Mouse (Mus musculus): ENCODE results near the gene Alg11. TPM values are rescaled to one million over a fixed set of nuclear protein-coding genes. Genes with fewer than 3 reads are reported as not detected.

Alg11 gene
- polyA plus RNA-seq, 1 experiment, result 9.3 TPM

- TF ChIP-seq CTCF (IDR thresholded peaks at IDR 0.05; ENCODE audit: low read depth, low read length), result no peak
- TF ChIP-seq POLR2A (IDR thresholded peaks at IDR 0.05; ENCODE audit: borderline replicate concordance, low read depth, low read length), result no peak
- H3K4me3 ChIP-seq (ENCODE audit: insufficient read depth, low read length), result no peak overlapping the region
- no peaks in the 10 kb centered on the region for H3K4me1 ChIP-seq (ENCODE audit: control insufficient read depth, insufficient read depth, low read length)
- H3K27ac ChIP-seq (ENCODE audit: insufficient read depth, low read depth, low read length), result no peak overlapping the region
Observed at GRCm38 (mm10) chr8:22039468-22040152, 20.9 kb upstream of the Alg11 start.

- TF ChIP-seq CTCF (IDR thresholded peaks at IDR 0.05; ENCODE audit: low read depth, low read length) (no peak), POLR2A (IDR thresholded peaks at IDR 0.05; ENCODE audit: borderline replicate concordance, low read depth, low read length) (no peak)
- Histone ChIP-seq H3K27ac (ENCODE audit: insufficient read depth, low read depth, low read length) (no peak overlapping the region), H3K4me3 (ENCODE audit: insufficient read depth, low read length) (no peak overlapping the region), H3K4me1 (ENCODE audit: control insufficient read depth, insufficient read depth, low read length) (no peaks in the 10 kb centered on the region)
Observed at GRCm38 (mm10) chr8:22040153-22040509, 20.4 kb upstream of the Alg11 start.

GRCm38 (mm10) chr8:22042515-22042914 lies 18.0 kb upstream of the Alg11 start:
- no peak overlapping the region for H3K27ac ChIP-seq (ENCODE audit: insufficient read depth, low read depth, low read length)
- H3K4me1 ChIP-seq (ENCODE audit: control insufficient read depth, insufficient read depth, low read length), result no peaks in the 10 kb centered on the region
- TF ChIP-seq CTCF (IDR thresholded peaks at IDR 0.05; ENCODE audit: low read depth, low read length) (no peak), POLR2A (IDR thresholded peaks at IDR 0.05; ENCODE audit: borderline replicate concordance, low read depth, low read length) (no peak)
- no peak overlapping the region for H3K4me3 ChIP-seq (ENCODE audit: insufficient read depth, low read length)

GRCm38 (mm10) chr8:22043706-22044105 lies 16.8 kb upstream of the Alg11 start:
- H3K4me3 ChIP-seq (ENCODE audit: insufficient read depth, low read length), result no peak overlapping the region
- TF ChIP-seq CTCF (IDR thresholded peaks at IDR 0.05; ENCODE audit: low read depth, low read length) (no peak), POLR2A (IDR thresholded peaks at IDR 0.05; ENCODE audit: borderline replicate concordance, low read depth, low read length) (no peak)

DNA sequence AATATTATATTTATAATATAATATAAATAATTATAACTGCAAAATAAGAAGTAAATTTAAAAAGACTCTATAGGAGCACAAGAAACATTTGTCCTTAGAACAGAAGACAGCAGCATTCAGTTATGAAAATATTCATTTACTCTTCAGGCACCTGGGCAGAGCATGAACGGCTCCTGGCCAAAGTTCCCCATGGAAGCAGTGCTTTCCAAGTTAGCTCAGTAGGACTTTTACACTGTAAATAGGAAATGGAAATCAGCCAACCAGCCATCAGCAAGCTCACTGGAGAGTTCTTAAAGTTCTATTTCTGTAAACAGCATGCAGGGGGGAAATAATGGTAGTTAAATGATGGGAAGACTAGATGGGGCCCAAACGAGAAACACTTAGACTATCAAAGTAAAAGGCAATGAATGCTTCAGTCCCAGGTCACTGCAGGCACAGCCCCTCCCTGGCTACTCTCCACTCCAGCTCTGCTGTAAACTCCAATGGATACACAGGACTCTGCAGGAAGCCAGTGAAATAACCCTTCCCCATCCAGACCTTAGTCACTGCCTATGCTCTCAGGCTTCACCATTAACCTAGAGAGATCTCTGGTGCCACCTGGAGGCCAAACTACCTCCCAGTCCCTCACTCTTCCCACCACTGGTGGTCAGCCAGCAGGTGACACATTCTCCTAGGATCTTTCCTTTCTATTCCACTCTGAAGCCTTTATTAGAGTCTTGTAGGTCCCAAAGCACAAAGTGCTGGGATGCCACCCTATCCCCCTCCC lies 12.6 kb upstream of the Alg11 start:
- TF ChIP-seq CTCF (IDR thresholded peaks at IDR 0.05; ENCODE audit: low read depth, low read length) (peak; percentile 29), POLR2A (IDR thresholded peaks at IDR 0.05; ENCODE audit: borderline replicate concordance, low read depth, low read length) (no peak)
- H3K4me3 ChIP-seq (ENCODE audit: insufficient read depth, low read length), result no peak overlapping the region
- H3K27ac ChIP-seq (ENCODE audit: insufficient read depth, low read depth, low read length), result no peak overlapping the region
- H3K4me1 ChIP-seq (ENCODE audit: control insufficient read depth, insufficient read depth, low read length), result no peaks in the 10 kb centered on the region

More at GRCm38 (mm10) chr8:22043706-22044105, 16.8 kb upstream of the Alg11 start:
- Histone ChIP-seq H3K27ac (ENCODE audit: insufficient read depth, low read depth, low read length) (no peak overlapping the region), H3K4me1 (ENCODE audit: control insufficient read depth, insufficient read depth, low read length) (no peaks in the 10 kb centered on the region)

DNA sequence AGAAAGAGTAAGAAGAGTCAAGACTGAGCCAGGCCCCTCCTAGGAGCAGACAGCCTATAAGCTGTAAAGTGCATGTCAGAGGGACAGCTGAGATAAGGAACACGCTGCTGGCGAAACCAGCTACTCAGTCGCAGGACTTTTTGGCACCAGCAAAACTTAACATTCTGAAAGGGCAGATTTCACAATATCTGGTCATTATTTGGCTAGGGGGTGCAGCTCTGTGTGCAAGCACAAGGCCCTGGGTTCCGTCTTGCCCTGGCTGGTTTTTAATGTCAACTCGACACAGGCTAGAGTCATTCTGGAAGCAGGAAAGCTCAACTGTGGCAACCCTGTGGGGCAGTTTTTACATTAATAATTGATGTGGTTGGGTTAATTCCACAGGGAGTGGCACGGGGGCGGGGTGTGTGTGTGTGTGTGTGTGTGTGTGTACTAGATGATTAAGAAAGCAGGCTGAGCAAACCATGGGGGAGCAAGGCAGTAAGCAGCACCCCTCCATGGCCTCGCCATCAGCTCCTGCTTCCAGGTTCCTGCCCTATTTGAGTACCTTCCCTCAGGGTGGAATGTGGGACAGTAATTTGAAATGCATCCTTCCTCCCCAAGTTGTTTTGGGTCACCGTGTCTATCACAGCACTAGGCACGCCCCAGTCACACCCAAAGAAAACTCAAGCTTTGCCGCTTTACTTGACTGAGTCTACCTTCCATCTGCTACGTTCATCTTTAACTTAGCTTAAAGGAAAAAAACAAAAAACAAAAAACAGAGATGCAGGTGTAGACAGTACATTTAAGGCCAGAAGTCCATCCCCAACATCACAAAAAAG lies 5.6 kb upstream of the Alg11 start:
- no peak overlapping the region for H3K27ac ChIP-seq (ENCODE audit: insufficient read depth, low read depth, low read length)

GRCm38 (mm10) chr8:22055492-22055877 lies 5.0 kb upstream of the Alg11 start:
- no peak for TF ChIP-seq POLR2A (IDR thresholded peaks at IDR 0.05; ENCODE audit: borderline replicate concordance, low read depth, low read length)
- TF ChIP-seq CTCF (IDR thresholded peaks at IDR 0.05; ENCODE audit: low read depth, low read length), result no peak
- Histone ChIP-seq H3K27ac (ENCODE audit: insufficient read depth, low read depth, low read length) (no peak overlapping the region), H3K4me3 (ENCODE audit: insufficient read depth, low read length) (no peak overlapping the region), H3K4me1 (ENCODE audit: control insufficient read depth, insufficient read depth, low read length) (no peaks in the 10 kb centered on the region)

More for the DNA sequence above, 5.6 kb upstream of the Alg11 start:
- TF ChIP-seq CTCF (IDR thresholded peaks at IDR 0.05; ENCODE audit: low read depth, low read length) (no peak), POLR2A (IDR thresholded peaks at IDR 0.05; ENCODE audit: borderline replicate concordance, low read depth, low read length) (no peak)
- no peaks in the 10 kb centered on the region for H3K4me1 ChIP-seq (ENCODE audit: control insufficient read depth, insufficient read depth, low read length)
- H3K4me3 ChIP-seq (ENCODE audit: insufficient read depth, low read length), result no peak overlapping the region

DNA sequence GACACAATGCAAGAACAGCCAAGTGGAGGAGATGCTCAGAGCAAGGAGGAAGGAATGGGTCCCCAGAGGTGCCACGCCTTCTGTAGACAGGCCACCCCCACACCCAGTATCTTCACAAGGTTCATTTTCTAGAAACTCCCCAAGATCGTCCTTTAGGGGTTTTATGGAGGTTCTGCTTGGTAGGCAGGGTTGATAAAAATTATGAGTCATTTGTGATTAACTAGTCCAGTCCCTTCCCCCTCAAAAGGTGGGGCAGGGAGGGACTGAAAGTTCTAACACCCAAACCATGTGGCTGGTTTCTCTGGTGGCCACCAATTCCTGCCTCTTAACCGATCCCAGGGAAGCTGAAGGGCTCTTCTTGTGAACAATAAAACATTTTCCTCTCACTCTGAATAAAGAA lies 3.7 kb upstream of the Alg11 start:
- no peak overlapping the region for H3K27ac ChIP-seq (ENCODE audit: insufficient read depth, low read depth, low read length)
- no peaks in the 10 kb centered on the region for H3K4me1 ChIP-seq (ENCODE audit: control insufficient read depth, insufficient read depth, low read length)
- TF ChIP-seq CTCF (IDR thresholded peaks at IDR 0.05; ENCODE audit: low read depth, low read length) (no peak), POLR2A (IDR thresholded peaks at IDR 0.05; ENCODE audit: borderline replicate concordance, low read depth, low read length) (no peak)
- no peak overlapping the region for H3K4me3 ChIP-seq (ENCODE audit: insufficient read depth, low read length)

DNA sequence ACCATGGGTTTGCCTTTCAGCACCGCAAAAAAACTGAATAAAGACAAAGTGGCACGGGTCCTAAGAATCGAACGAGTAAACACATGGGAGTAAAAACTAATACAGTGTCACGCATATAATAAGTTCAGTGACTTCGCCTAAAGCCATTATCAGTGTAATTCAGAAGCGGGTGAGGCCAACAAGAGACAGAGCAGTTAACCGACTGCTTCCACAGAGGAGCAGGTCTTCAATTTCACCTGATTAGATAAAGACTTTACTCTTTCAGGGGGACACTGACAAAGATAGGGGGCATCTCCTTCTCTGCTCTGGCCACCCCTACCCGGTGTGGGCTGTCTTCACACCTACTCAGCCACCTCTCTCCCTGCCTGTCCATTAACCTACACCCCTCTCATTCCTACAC lies 2.2 kb upstream of the Alg11 start:
- Histone ChIP-seq H3K4me3 (ENCODE audit: insufficient read depth, low read length) (no peak overlapping the region), H3K27ac (ENCODE audit: insufficient read depth, low read depth, low read length) (no peak overlapping the region), H3K4me1 (ENCODE audit: control insufficient read depth, insufficient read depth, low read length) (no peaks in the 10 kb centered on the region)
- TF ChIP-seq CTCF (IDR thresholded peaks at IDR 0.05; ENCODE audit: low read depth, low read length) (no peak), POLR2A (IDR thresholded peaks at IDR 0.05; ENCODE audit: borderline replicate concordance, low read depth, low read length) (no peak)

Data from bone marrow macrophage, adult 2 months (primary cell).